Mouse (Mus musculus) Muller cell, postnatal 12 days (primary cell): ENCODE measurements around the gene Scaf4.

Experiments
- DNase-seq: peaks from one replicate; pipeline ENCODE4 v3.0.0-alpha.2; 2015; ENCODE audit errors: inconsistent ontology term

The Scaf4 gene

GRCm38 (mm10) chr16:90283905-90284891, at the start of gene Scaf4:
Scaf4 (minus strand) TSS chr16:90284503.
- peak; percentile 97 for DNase-seq

DNA sequence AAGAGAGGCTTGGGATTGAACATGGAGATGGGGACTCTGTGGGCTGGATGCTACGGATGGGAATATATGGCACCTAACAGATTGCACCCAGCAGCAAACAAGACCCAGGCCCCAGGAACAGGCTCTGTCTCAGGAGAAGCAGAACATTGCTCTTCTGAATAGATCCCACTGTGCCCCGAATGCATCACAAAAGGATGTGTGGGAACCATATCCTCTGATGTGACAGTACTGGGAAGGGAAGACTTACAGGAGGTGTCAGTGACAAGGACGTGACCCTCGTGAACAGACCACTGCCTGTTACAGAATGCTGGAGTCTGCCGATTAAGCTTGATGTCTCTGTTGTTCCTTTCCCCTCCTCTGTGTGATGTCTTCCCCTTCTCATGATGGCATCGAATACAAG, 48.2 kb upstream of the Scaf4 start:
- DNase-seq = no peak

GRCm38 (mm10) chr16:90330979-90331378, 46.7 kb upstream of the Scaf4 start:
- no peak for DNase-seq

DNA sequence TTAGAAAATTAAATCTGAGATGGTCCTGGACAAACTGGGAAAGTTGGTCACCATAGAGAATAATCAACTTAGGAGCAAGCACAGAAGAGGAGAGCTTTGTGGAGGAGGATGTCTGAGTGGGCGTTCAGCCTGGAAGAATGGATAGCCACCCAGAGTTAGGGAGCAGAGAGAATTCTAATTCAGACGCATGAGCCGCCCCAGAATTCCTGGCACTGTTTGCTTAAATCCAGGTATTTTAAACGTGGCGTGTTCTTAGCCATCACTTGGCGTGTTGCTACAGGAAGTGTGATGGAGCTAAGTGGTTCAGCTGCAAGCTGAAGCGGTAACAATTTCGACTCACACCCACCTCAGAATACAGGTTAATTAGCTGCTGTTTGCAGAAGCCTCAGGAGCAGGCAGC, 45.2 kb upstream of the Scaf4 start:
- DNase-seq = no peak

DNA sequence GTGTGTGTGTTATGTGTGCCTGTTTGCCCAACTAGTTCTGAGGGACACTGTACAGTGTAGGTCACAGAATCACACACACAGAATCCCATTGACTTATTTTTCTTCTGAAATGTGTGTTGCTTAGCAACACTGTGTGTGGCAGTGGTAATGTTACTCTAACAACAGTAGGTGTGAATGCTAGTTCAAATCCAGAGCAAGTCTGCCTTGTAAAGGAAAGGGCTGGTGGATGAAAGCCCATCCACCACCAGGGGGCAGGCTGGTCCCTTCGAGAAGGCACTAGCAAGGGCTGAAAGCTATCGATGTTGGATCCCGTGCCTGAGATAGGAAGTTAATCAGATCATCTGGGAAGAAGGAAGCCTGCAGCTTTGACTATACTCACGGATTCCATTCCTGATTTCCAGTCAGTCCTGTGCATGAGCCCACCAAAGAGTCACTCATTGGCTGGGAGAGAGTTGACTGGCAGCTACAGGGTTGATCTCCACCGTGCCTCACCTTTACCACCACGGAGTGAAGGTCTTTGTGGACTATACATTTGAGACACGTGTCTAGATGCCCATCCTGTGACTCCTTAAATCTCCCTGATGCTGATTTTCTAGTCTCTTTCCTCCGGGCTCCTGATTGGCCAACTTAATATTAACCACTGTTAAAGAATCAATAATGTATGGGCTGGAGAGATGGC, 38.7 kb upstream of the Scaf4 start:
- DNase-seq = peak; percentile 89

- DNase-seq = no peak
These were observed 35.0 kb upstream of the Scaf4 start for GRCm38 (mm10) chr16:90319321-90319720.

- peak; percentile 90 for DNase-seq
These were observed 34.1 kb upstream of the Scaf4 start for GRCm38 (mm10) chr16:90318372-90318926.

DNA sequence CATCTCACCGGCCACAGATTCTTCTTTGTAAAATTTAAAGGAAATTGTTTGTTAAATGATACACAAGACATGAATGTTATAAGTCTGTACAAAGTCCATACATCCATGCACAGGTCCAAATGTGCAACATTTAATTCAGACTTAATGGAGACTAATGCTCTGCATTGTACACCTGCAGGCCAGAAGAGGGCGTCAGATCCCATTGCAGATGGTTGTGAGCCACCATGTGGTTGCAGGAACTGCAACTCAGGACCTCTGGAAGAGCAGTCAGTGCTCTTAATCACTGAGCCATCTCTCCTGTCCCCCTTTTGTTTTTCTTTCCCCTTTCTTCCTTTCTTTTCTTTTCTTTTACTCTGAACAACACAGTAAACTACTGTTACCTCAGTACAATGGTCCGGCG, 33.5 kb upstream of the Scaf4 start:
- DNase-seq = no peak

DNA sequence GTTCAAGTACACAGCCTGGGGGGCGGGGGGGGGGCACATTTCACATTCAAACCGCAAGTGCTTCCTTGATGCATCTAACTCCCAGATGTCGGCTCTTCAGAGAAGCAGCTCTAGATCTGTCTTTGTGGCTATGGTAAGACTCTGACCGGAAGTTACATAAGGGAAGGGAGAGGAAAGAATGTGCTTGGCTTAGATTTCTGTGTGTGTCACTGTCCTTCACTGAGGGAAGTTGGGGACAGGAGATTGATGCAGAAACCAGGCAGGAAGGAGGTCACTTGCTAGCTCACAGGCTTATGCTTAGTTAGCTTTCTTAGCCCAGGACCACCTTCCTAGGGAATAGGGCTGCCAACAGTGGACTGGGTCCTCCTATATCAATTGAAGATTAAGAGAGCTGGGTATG, 31.6 kb upstream of the Scaf4 start:
- DNase-seq = no peak

DNA sequence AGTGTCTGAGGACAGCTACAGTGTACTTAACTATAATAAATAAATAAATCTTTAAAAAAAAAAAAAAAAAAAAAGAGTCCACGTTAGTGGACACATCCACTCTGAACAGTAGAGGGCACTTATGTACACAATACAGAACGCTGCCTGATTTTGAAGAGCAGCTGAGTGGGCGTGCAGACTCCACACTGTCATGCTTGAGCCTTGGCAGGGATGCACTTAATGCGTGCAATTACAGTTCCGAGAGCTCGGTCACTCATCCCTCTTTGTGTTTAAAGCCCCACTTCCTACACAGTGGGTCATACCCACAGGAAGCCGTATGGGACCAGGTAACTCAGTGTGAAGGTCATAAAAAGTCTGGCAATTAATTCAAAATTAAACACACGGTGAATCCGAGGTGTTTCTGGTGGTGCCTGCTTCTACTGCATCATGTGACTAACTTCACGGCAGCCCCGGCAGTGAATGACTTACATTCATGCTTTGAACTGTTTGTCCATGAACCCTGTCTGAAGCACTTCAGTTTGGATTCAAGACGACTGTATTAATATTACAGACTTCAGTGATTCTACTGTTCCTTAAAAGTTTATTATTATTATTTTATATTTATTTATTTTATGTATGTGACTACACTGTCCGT, 28.3 kb upstream of the Scaf4 start:
- peak; percentile 55 for DNase-seq

DNA sequence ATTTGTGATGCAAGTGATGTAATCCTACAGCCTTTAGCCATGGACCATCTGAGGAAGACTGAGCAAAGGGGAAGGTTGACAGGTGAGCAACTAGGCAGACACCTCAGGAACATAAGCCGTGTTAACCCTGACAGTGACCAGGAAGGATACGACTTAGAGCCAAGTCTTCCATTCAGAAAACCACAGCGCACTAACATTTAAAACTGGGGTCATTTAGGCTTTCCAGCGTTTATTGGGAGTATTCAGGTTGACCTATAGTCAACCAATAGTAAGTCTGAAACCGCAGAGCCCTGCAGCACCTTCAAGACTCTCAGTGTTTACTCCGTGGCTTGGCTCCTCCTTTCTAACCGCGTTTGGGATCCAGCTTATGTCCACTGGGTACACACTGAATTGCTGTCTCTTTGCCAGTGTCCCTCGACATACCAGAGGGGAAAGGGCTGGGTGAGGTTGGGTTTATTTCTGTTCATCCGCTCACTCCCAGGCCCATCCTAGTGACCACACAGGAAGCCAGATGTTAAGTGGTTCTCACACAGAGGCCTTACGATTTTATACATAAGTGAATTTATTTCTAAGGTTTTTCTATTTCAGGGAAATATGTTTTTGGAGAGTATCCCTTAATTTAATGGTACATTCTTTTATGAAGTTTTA, 26.3 kb upstream of the Scaf4 start:
- no peak for DNase-seq

DNA sequence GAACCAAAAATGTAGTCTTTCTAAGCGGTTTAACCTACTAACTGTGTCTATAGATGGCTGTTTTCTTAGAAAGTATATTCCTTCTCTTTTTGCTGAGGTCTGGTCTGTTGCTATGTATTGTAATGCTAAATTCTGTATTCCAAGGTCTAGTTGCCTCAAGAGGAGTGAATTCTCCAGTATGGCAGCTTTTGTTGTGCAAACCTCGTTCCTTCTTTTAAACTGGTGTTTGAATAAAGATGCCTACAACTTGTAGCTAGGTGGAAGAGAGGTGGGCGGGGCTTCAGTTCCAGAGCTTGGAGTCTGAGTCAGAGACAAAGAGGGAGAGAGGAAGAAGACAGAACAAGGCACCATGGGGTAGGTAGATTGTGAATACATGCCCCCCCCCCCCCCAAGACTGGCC, 25.5 kb upstream of the Scaf4 start:
- DNase-seq = no peak

GRCm38 (mm10) chr16:90303988-90304299, 19.6 kb upstream of the Scaf4 start:
- DNase-seq = no peak

- no peak for DNase-seq
These were observed 19.1 kb upstream of the Scaf4 start for GRCm38 (mm10) chr16:90303286-90303987.

- no peak for DNase-seq
These were observed 17.4 kb upstream of the Scaf4 start for GRCm38 (mm10) chr16:90301706-90302105.

- no peak for DNase-seq
These were observed 16.6 kb upstream of the Scaf4 start for GRCm38 (mm10) chr16:90300896-90301295.

- no peak for DNase-seq
These were observed 15.3 kb upstream of the Scaf4 start for GRCm38 (mm10) chr16:90299591-90299990.

DNA sequence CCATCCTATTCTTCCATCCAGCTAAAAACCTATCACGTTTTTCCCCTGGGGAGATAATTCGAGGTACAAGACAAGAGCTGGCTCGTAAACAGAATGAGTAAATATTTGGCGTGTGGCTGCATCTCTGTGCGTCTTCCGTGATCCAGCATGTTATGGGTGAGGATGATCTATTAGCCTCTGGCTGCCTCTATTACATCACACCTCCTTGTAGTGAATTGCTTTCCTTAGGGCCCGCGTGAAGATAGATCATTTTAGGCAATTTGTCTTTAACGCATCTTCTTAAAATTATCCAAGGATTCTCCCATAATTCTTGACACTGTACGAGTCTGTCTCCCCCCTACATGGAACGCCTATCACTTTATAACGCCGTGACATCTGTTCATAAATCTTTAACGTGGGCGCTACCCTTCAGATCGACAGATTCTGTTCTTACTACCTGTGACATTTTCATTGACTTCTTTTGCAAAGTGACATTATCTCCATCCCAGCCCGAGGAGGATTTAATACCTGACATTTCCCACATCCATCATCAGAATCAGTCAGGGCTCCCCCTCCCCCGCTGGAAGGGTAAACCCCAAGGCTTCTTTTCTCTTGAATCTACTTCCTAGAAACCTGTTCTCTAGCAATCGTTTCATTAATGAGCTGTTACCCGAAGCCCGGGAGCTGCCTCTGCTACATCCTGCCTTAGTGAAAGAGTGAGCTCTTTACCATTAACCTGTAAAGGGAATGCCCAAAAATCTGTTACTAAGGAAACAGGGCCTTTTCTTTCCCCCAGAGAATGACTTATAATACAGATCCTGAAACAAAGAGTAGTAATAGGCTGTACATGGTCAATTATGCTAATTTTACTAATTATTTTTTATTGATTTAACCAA, 14.4 kb upstream of the Scaf4 start:
- DNase-seq = no peak

DNA sequence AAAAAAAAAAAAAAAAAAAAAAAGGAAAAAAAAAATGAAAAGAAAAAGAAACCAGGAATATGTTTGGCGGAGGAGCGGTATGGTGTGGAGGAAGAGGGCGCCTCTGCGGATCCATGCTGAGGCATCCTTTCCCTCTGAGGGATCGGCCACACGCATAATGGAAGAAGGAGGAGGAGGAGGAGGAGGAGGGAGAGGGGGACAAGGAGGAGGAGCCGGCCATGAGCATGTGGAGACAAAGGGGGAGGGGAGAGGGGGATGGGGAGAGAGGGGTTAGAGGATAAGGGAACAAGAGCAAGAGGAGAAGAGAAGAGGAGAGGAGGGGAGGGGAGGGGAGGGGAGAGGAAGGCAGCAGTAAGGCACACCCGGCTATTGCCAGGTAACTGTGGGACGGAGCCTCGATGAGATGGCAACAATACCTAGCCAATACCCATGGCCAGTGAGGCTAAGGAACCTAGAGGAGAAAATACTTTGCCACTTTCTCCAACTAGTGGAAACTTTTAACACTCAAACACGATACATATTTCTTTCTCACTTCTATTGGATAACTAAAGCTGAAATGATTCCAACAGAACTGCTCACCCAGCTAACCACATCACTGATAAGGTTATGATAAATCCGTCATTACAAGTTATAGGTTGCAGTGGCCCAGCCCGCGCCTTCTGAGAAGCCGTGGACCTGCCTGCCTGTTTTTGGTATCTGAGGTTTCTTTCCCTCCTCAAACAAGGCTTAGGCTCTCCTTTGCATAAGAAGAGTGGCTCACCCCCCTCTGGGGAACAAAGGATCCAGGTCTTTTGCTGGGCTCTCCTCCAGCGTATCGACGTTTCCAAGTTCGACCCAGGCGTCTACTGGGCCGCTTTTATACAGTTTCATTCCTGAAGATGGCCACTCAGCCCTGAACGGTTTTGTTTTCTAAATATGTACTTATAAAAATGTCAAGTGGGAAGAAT, 13.4 kb upstream of the Scaf4 start:
- no peak for DNase-seq
